Mouse (Mus musculus) stomach, postnatal 0 days (tissue): ENCODE results near the gene Ano8.

Experiments
- CTCF ChIP-seq: IDR thresholded peaks from 2 replicates; pipeline ENCODE4 v1.5.1; 2016; ENCODE audit warnings: antibody characterized with exemption, low read depth, mild to moderate bottlenecking, moderate library complexity
- EP300 ChIP-seq: optimal IDR thresholded peaks from 2 replicates; pipeline ENCODE3; 2016; ENCODE audit warnings: antibody characterized with exemption

- no peak for TF ChIP-seq CTCF
- no peak for TF ChIP-seq EP300
These were observed 31.0 kb upstream of the Ano8 start for GRCm38 (mm10) chr8:71516786-71517185.
